Mouse (Mus musculus) left cerebral cortex, adult 2 months (tissue): ENCODE measurements at regions not wholly inside any gene's neighbourhood (a gene's known extent, or its start where the extent isn't known, plus 50 kb on each side); places are given as distances from the start of the nearest gene placed in this dataset.

ENCODE experiments used
- DNase-seq, 2 experiments: peaks; one replicate each; pipeline ENCODE4 v3.0.0; 2021 to 2022; ENCODE audit warnings: low spot score in 2 of 2, mixed read lengths in 1 of 2; ENCODE audit errors: extremely low spot score in 1 of 2
- H3K27ac ChIP-seq: fragments of 200-600 bp; 2 replicates; pipeline ENCODE4 v1.8.1; 2022
- H3K4me3 ChIP-seq: fragments of 200-600 bp; 2 replicates; pipeline ENCODE4 v1.8.1; 2022
- CTCF ChIP-seq: fragments of 200-600 bp; IDR thresholded peaks from 2 replicates; pipeline ENCODE4 v1.8.1; 2022; ENCODE audit warnings: antibody characterized with exemption, mild to moderate bottlenecking, moderate library complexity
- intact Hi-C: fragments of 180-260 bp; cut with DNase I; formaldehyde crosslinking; loops from one replicate; pipeline ENCODE4 v1.15.1; 2025

DNA sequence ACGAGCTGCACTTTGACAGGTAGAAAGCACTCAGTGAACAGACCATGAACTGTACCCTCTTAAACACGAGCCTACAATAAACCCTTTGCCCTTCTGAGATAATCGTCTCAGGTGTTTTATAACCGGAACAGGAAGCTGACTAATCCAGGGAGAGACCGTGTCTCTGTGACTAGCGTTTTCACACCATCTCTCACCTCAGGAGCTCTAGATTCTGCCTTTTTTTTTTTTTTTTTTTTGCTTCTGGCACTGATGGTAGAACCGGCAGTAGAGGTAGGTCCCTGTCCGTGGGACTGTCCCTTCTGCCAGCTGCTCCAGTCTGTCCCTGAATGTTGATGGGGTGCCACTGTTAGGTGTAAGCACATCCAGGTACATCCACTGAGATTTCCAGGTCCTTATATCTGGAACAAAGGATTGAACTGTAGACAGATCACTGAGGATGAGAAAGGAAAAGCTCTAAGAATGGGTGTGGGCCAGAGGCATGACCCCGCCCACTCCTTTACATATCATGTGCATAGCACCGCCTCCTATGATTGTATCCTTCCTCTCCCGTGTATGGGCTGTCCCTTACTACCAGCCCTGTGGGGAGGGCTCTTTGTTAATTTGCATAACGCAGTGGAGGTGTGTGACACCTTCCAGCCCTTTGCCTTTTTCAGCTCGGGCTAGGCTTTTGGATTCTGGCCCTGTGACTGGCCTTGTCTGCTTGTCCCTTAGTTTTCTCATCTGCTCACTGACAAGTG is 70.7 kb upstream of the Lrpap1 start:
- no peak for TF ChIP-seq CTCF
- intact Hi-C loops = loop anchor here (5.0 kb wide), 1 partner anchor 106 kb away; no protein-coding TSS in a partner anchor
- no peak overlapping the region for H3K4me3 ChIP-seq
- no peak overlapping the region for H3K27ac ChIP-seq
- no peak for DNase-seq

DNA sequence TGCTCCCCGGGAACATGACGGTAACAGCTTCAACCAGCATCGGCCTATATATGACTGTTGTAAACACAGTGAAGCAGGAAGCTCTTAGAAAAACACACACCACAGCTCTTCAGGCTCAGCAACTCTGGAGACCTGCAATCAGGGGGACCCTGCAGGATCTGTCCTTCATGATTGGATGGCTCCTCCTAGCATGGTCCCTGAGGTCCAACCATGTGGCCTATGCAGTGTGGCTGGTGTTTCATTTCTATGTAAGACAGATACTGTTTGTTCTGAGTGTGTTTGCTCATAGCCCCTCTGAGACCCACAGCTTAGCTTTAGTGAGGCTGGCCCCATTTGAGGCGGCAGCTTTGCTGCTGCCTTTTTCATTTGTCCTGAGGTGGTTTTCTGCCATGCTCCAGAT is 68.8 kb upstream of the Lrpap1 start:
- intact Hi-C loops = no loop called here
- DNase-seq = no peak
- H3K4me3 ChIP-seq = no peak overlapping the region
- no peak for TF ChIP-seq CTCF
- H3K27ac ChIP-seq = no peak overlapping the region

DNA sequence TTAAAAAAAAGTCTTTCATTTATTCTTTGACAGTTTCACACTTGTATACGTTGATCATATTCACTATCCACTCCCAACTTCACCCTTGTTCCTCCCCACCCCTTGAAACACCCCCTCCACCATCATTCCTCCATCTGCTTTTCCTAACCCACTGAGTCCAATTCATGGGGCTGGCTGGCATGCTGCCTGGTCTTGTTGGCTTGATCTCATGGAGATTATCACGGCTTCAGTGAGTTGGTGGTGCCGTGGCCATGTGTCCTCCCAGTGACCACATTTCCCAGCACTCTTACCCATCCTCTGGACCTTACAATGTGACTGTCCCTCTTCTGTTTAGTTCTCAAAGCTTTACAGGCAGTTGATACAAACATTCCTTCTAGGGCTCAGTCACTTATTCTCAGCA is 65.8 kb upstream of the Lrpap1 start:
- Histone ChIP-seq H3K4me3 (no peak overlapping the region), H3K27ac (no peak overlapping the region)
- no peak for DNase-seq
- no peak for TF ChIP-seq CTCF
- intact Hi-C loops = no loop called here

DNA sequence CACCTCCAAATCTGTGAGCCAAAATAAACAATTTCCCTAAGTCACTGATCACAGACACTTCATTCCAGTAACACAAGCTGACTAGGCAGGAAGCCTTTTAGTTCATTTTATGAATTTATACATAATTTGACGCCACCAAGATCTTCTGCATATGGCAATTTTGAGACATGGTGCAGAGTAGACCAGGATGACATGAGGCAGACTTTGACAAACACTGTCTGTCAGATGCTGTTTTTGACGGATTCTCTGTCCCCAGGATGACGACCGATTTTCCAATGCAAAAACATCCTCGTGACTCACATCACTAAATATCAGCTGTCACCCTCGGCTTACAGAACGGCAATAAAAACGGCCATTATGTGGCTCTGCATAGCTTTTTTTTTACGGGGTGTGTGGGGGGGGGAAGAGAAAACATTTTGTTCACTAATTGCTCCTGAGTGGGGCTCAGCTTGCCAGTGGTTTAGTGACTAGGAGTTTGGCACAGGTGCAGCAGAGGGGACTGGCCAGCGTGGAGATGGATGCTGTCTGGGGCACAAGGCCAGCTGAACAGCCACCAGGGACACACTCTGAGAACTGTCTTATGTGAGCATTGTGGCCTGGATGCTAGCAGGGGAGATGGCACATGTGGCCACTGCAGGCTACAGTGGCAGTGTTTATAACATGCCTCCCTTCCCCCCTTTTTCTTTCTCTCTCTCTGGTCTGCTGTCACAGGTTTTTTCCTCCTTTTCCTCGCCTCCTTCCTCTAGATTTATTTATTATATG is 65.0 kb upstream of the Lrpap1 start:
- Histone ChIP-seq H3K27ac (no peak overlapping the region), H3K4me3 (no peak overlapping the region)
- intact Hi-C loops = no loop called here
- DNase-seq = no peak
- no peak for TF ChIP-seq CTCF

DNA sequence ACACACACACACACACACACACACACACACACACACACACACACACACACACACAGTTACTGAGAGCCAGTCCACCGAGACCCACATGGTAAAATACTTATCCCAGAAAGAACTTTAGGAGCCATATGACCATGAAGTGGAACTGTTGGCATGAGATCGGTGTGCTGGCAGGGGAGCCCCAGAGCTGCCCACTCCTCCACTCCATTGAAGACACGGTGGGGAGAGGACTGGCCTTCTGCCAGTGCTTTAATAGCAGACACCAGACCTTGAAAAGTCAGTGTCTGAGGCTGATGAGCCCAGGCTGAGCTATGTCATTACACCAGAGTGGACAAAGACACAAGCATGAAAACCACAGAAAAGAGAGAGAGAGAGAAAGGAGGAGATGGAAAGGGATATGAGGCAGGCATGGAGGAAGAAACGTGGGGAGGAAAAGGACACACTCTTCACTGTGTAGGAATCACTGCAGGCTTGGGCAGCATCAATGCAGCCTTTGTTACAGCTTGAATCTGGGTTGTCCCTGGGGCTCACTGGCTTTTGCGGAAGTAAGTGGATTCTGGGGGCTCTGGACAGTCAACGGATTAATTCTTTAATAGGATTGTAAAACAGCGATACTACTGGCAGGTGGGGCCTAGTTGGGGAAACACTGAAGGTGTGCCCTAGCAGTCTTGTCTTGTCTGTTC is 64.2 kb upstream of the Lrpap1 start:
- no peak for TF ChIP-seq CTCF
- no peak overlapping the region for H3K27ac ChIP-seq
- no peak for DNase-seq
- no peak overlapping the region for H3K4me3 ChIP-seq
- intact Hi-C loops = no loop called here

DNA sequence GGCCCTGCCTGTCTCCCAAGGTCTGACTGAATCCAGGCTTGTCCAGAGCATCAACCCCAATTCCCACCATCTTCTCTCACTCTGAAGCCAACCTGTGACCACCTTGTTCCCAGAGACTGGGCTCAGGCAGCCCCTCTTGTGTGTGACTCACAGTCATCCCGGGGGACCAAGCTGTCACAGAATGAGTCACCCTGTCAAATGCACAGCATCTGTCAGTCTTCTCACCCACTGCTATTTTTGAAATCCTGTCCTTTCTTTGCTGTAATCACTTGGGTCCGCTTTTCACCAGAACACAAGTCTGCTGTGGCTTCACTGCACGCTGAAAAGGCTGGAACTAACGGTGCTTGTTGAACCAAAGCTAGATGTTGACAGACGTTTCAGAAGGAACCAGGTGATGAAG is 63.3 kb upstream of the Lrpap1 start:
- no peak for DNase-seq
- Histone ChIP-seq H3K27ac (no peak overlapping the region), H3K4me3 (no peak overlapping the region)
- intact Hi-C loops = no loop called here
- TF ChIP-seq CTCF = no peak

DNA sequence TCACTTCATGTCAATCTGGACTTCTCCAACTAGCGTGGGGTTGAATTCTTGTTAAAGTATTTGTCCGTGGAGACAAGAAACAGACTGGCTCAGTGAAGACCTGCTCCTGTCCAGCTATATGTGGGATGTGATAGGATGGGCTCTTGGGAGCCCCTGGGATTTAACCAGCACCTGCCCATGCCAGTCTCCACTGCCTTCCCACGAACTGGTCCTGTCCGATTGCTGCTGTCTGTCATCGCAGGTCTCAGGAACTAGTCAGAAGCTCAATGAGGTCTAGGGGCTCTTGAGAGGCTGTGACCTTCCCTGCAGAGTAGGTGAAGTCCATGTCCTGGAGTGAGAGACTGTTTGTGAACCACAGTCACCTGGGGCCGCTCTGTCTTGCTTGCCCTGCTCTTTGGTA is 62.8 kb upstream of the Lrpap1 start:
- Histone ChIP-seq H3K27ac (no peak overlapping the region), H3K4me3 (no peak overlapping the region)
- intact Hi-C loops = no loop called here
- no peak for TF ChIP-seq CTCF
- no peak for DNase-seq

DNA sequence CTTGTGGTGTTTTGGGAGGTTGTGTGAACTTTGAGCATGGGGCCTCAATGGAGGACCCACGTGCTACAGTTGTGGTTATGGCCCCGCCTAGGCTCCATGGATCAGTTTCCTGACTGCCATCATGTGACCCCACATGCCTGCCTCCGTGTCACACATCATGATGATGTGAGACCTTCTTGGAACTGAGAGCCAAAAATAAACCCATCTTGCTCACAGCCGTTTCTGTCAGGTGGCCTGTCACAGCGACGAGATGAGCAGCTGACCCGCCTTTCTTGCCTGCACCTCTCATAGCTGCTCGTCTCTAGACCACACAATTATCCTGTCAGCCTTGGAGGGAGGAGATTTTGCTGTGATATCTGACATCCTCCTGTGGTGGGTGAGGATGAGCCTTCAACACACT is 60.4 kb upstream of the Lrpap1 start:
- no peak for TF ChIP-seq CTCF
- no peak for DNase-seq
- intact Hi-C loops = no loop called here
- Histone ChIP-seq H3K4me3 (no peak overlapping the region), H3K27ac (no peak overlapping the region)

DNA sequence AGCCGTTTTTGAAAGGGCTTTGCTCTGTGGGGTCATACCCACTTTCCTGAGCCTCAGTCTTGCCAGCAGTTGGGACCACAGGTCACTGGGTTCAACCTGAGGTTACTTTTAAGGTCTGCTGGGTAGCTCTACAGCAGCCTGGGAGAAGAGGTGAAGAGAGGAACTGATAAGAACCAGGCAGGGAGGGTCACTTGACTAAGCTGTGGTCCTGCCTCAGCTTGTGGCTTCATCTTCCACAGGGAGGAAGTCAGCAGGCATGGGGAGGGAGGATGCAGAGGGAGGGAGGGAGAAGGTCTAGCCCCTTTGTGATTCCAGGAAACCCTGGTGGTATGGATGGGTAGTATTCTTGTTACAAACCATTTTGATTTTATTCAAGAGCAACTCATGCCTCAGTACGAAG is 59.9 kb upstream of the Lrpap1 start:
- no peak for DNase-seq
- TF ChIP-seq CTCF = no peak; the same call in 1 of the 2 replicates
- no peak overlapping the region for H3K27ac ChIP-seq
- intact Hi-C loops = no loop called here
- no peak overlapping the region for H3K4me3 ChIP-seq

DNA sequence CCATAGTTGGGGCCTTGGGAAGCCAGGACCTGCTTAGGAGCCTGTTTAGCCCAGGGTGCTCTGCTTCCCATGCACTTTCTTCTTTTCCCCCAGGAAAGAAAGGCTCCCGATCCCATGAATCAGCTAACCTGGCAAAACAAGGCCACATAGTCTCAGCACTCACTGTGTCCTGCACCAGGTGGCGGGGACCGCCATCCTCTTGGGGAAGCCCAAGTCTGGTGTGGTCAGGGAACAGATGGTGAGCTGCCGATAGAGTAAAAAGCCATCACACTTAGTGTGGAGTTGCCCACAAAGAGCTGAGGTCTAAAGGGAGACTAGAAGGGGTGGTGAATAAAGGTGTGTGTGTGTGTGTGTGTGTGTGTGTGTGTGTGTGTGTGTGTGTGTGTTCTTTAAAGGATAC is 57.0 kb upstream of the Lrpap1 start:
- no peak overlapping the region for H3K4me3 ChIP-seq
- no peak for DNase-seq
- H3K27ac ChIP-seq = no peak overlapping the region
- intact Hi-C loops = no loop called here
- no peak for TF ChIP-seq CTCF

DNA sequence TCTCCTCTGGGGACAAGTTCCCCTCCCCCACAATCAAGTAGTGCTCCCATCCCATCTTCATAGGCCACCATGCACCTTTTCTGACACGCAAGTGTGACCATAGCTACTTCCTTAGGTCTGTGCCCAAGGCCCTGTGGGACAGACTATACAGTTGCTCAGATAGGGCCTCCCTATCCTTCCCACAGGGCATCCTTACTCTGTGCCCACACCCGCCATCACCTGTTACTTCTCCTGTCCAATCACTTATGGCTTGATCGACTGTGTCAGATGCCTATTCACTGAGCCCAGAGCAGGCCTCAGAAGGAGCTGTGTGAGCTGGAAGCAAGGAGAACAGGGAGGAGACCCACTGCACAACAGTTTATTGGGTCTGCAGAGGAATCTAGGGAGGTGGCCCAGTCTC is 56.6 kb upstream of the Lrpap1 start:
- no peak for DNase-seq
- no peak for TF ChIP-seq CTCF
- Histone ChIP-seq H3K27ac (no peak overlapping the region), H3K4me3 (no peak overlapping the region)
- intact Hi-C loops = no loop called here
